ENCODE assay signal across 16 mouse cellular contexts in the genomic region with DNA sequence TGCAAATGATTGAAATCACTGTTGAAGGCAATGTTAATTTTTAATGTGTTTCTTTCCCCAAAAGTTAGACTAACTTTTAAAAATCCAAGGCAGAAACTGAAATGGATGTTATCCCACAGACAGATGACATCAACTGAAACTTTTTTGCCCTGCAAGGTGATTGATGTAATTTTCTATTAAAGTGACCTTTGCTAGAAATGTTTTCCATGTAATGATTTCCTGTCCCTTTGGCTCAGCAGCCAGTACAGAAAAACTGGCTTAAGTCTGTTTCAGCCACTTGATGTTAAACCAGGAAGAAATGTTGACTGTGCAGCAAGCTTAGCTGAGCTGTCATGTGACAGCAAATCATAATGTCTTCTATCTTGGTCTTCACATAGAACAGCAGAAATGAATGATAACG.
"Had no signal": no experiment of that assay in that cellular context is flagged by ENCODE, and none has a peak within 500 bp of the region (broad histone marks: within the 10 kb centered on the region; RNA-seq: fewer than 3 reads in every experiment).

No protein-coding gene starts in this region.

- H3K4me2 ChIP-seq: neural tube, embryonic 13.5 days; neural tube, embryonic 15.5 days; stomach, embryonic 15.5 days had no signal

- H3K27ac ChIP-seq: neural tube, embryonic 13.5 days; neural tube, embryonic 15.5 days; stomach, embryonic 15.5 days; stomach, postnatal 0 days had no signal

- DNase-seq: retina, postnatal 1 day; right cerebral cortex, adult 18-20 months; right cerebral cortex, postnatal 14 days; right cerebral cortex, postnatal 25 days; right cerebral cortex, postnatal 4 days; spleen, adult 18-20 months; thymus, adult 18-20 months; thymus, adult 2 months; thymus, postnatal 14 days; thymus, postnatal 25 days; thymus, postnatal 36 days; thymus, postnatal 4 days had no signal

- H3K27me3 ChIP-seq: neural tube, embryonic 13.5 days; neural tube, embryonic 15.5 days; stomach, embryonic 15.5 days had no signal

- H3K36me3 ChIP-seq: neural tube, embryonic 13.5 days; neural tube, embryonic 15.5 days; stomach, embryonic 15.5 days had no signal

- H3K4me1 ChIP-seq: neural tube, embryonic 13.5 days; neural tube, embryonic 15.5 days; stomach, embryonic 15.5 days had no signal

- H3K9me3 ChIP-seq: neural tube, embryonic 13.5 days; neural tube, embryonic 15.5 days; stomach, embryonic 15.5 days had no signal

- H3K4me3 ChIP-seq: neural tube, embryonic 13.5 days; neural tube, embryonic 15.5 days; stomach, embryonic 15.5 days had no signal

- H3K9ac ChIP-seq: neural tube, embryonic 13.5 days; neural tube, embryonic 15.5 days; stomach, embryonic 15.5 days had no signal
